Mouse (Mus musculus) ES-E14 (cell line): ENCODE results near the gene Kat7. TPM values are rescaled to one million over a fixed set of nuclear protein-coding genes. Genes with fewer than 3 reads are reported as not detected.

Experiments
- DNase-seq: peaks from one replicate; pipeline ENCODE4 v3.0.0-alpha.2; 2013; ENCODE audit warnings: low read depth, low spot score
- H3K27ac ChIP-seq: 2 replicates; pipeline ENCODE4 v1.5.1; 2012; ENCODE audit warnings: low read depth, mild to moderate bottlenecking, low read length, moderate library complexity, mixed read lengths; ENCODE audit not compliant: poor library complexity, insufficient read depth, severe bottlenecking
- H3K36me3 ChIP-seq: 2 replicates; pipeline ENCODE4 v1.6.1; 2012; ENCODE audit warnings: mild to moderate bottlenecking, low read length, moderate library complexity, mixed read lengths; ENCODE audit not compliant: control insufficient read depth, poor library complexity, insufficient read depth, severe bottlenecking
- H3K4me1 ChIP-seq, 2 experiments: fragments of 150-350 bp in 1 of 2; sonication (generic) in 1 of 2; 2 replicates each; pipeline ENCODE4 v1.6.1; 2012; ENCODE audit warnings: low read length in 2 of 2, mild to moderate bottlenecking in 1 of 2, mixed read lengths in 1 of 2; ENCODE audit not compliant: control insufficient read depth in 2 of 2, insufficient read depth in 2 of 2, poor library complexity in 1 of 2
- H3K4me3 ChIP-seq, 2 experiments: fragments of 150-350 bp in 1 of 2; sonication (generic) in 1 of 2; 2 replicates each; pipeline ENCODE4 v1.5.1; 2012; ENCODE audit warnings: low read length in 2 of 2, low read depth in 1 of 2, mild to moderate bottlenecking in 1 of 2, mixed read lengths in 1 of 2; ENCODE audit not compliant: insufficient read depth in 1 of 2, poor library complexity in 1 of 2, severe bottlenecking in 1 of 2
- H3K9ac ChIP-seq: 2 replicates; pipeline ENCODE4 v1.6.1; 2012; ENCODE audit warnings: low read depth, mild to moderate bottlenecking, low read length, mixed read lengths; ENCODE audit not compliant: poor library complexity, insufficient read depth, severe bottlenecking
- H3K9me3 ChIP-seq: fragments of 150-350 bp; sonication (generic); 2 replicates; pipeline ENCODE4 v1.6.1; 2012; ENCODE audit warnings: low read depth, mild to moderate bottlenecking, low read length; ENCODE audit not compliant: control insufficient read depth, insufficient read depth
- CHD2 ChIP-seq: IDR thresholded peaks from 2 replicates; pipeline ENCODE4 v1.6.1; 2014; ENCODE audit warnings: mild to moderate bottlenecking, low read depth, low read length, inconsistent platforms
- HCFC1 ChIP-seq: IDR thresholded peaks from 2 replicates; pipeline ENCODE4 v1.6.1; 2012; ENCODE audit warnings: low read length, inconsistent platforms, borderline replicate concordance; ENCODE audit not compliant: insufficient read depth
- MAFK ChIP-seq: IDR thresholded peaks from 2 replicates; pipeline ENCODE4 v1.6.1; 2014; ENCODE audit warnings: mild to moderate bottlenecking, low read depth, low read length, inconsistent platforms; ENCODE audit not compliant: insufficient read depth
- ZC3H11A ChIP-seq: IDR thresholded peaks from 2 replicates; pipeline ENCODE4 v1.6.1; 2012; ENCODE audit warnings: low read depth, mild to moderate bottlenecking, inconsistent platforms, low read length, borderline replicate concordance
- ZNF384 ChIP-seq: IDR thresholded peaks from 2 replicates; pipeline ENCODE4 v1.6.1; 2012; ENCODE audit warnings: low read depth, low read length, inconsistent platforms
- in situ Hi-C, 2 experiments: fragments of 600-800 bp; cut with MboI; formaldehyde crosslinking; loops; one replicate each; pipeline ENCODE4 v1.15.1; 2025; ENCODE audit warnings: low sequenced_read_pairs in 2 of 2, inconsistent platforms in 1 of 2; ENCODE audit not compliant: unreplicated experiment in 2 of 2
- total RNA-seq: library from RNA; depleted of rRNA; stranded (reverse); fragments of 300-350 nt; gene quantifications from 2 replicates; pipeline ENCODE4 v1.2.3, GENCODE M21; 2012

Kat7 gene
- total RNA-seq, 1 experiment, result 118 TPM

GRCm38 (mm10) chr11:95337129-95337813, 27.2 kb upstream of the Kat7 start:
- in situ Hi-C loops, result no loop called here
- H3K27ac ChIP-seq, result peak overlapping the region; percentile 25; the same call in 1 of the 2 replicates
- no peaks in the 10 kb centered on the region for H3K36me3 ChIP-seq
- peak overlapping the region; percentile 92 to 93 for H3K4me3 ChIP-seq
- peaks cover 2% of the 10 kb centered on the region in 2 experiments; a peak in 3 of 4 replicates for H3K4me1 ChIP-seq
- peak overlapping the region; percentile 79 for H3K9ac ChIP-seq
- no peaks in the 10 kb centered on the region for H3K9me3 ChIP-seq
- TF ChIP-seq ZC3H11A, result no peak
- TF ChIP-seq HCFC1, result no peak
- TF ChIP-seq MAFK, result no peak
- peak; percentile 34; the same call in 1 of the 2 replicates for TF ChIP-seq ZNF384
- TF ChIP-seq CHD2, result no peak
- DNase-seq, result peak; percentile 74

- H3K36me3 ChIP-seq, result no peaks in the 10 kb centered on the region
- peak within 1 kb of the TSS; percentile 92 to 93 for H3K4me3 ChIP-seq
- peak within 1 kb of the TSS; percentile 79 for H3K9ac ChIP-seq
- in situ Hi-C loops, result no loop called here
- TF ChIP-seq MAFK (no peak; the same call in 1 of the 2 replicates), ZC3H11A (no peak), ZNF384 (peak; percentile 100), CHD2 (peak; percentile 89)
- peak within 1 kb of the TSS; percentile 25; the same call in 1 of the 2 replicates for H3K27ac ChIP-seq
- peaks cover 2% of the 10 kb centered on the region in 2 experiments; a peak in 3 of 4 replicates for H3K4me1 ChIP-seq
- H3K9me3 ChIP-seq, result no peaks in the 10 kb centered on the region
- DNase-seq, result peak; percentile 90
Observed at GRCm38 (mm10) chr11:95336568-95337128, 26.6 kb upstream of the Kat7 start, which contains the start of gene Fam117a. Gene Fam117a (plus strand): TSS chr11:95337018.

GRCm38 (mm10) chr11:95334448-95335060, 24.5 kb upstream of the Kat7 start:
- peaks cover 0 to 2% of the 10 kb centered on the region in 2 experiments; a peak in 3 of 4 replicates for H3K4me1 ChIP-seq
- H3K36me3 ChIP-seq, result no peaks in the 10 kb centered on the region
- H3K4me3 ChIP-seq, result no peak overlapping the region
- no peak overlapping the region for H3K27ac ChIP-seq
- no peak overlapping the region for H3K9ac ChIP-seq
- in situ Hi-C loops, result no loop called here
- no peaks in the 10 kb centered on the region for H3K9me3 ChIP-seq
- no peak for DNase-seq
- TF ChIP-seq MAFK (no peak), CHD2 (no peak), HCFC1 (no peak), ZC3H11A (no peak), ZNF384 (no peak)

GRCm38 (mm10) chr11:95333805-95334204, 23.8 kb upstream of the Kat7 start:
- Histone ChIP-seq H3K4me3 (peak overlapping the region in 1 of 2 experiments; percentile 16; a peak in 1 of 4 replicates), H3K36me3 (no peaks in the 10 kb centered on the region), H3K9me3 (no peaks in the 10 kb centered on the region), H3K9ac (no peak overlapping the region), H3K27ac (no peak overlapping the region), H3K4me1 (peaks cover 0 to 2% of the 10 kb centered on the region in 2 experiments; a peak in 3 of 4 replicates)
- in situ Hi-C loops, result no loop called here
- DNase-seq, result no peak
- TF ChIP-seq CHD2 (no peak), MAFK (no peak), HCFC1 (no peak), ZC3H11A (no peak), ZNF384 (no peak)
